Mouse (Mus musculus) embryonic facial prominence, embryonic 11.5 days (tissue): ENCODE data around the gene Rbm6. TPM values are rescaled to one million over a fixed set of nuclear protein-coding genes. Genes with fewer than 3 reads are reported as not detected.

Experiments
- ATAC-seq: fragments of 200-750 bp; cut with Nextera tagmentation; replicated peaks from 2 replicates; pipeline ENCODE4 v1.8.0; 2017; ENCODE audit warnings: low read depth; ENCODE audit not compliant: insufficient number of reproducible peaks, low FRiP score, low TSS enrichment
- DNase-seq: peaks from one replicate; pipeline ENCODE4 v3.0.0-alpha.2; 2015; ENCODE audit warnings: low spot score
- H3K27ac ChIP-seq: fragments of 300-500 bp; sonication (generic); replicated peaks from 2 replicates; pipeline ENCODE4 v1.5.1; 2014; ENCODE audit warnings: mild to moderate bottlenecking, low read depth, low read length, control low read depth
- H3K27me3 ChIP-seq: fragments of 300-500 bp; sonication (generic); 2 replicates; pipeline ENCODE4 v1.6.1; 2014; ENCODE audit warnings: mild to moderate bottlenecking, low read length, moderate library complexity, mixed read lengths; ENCODE audit not compliant: control insufficient read depth, insufficient read depth
- H3K36me3 ChIP-seq: fragments of 300-500 bp; sonication (generic); replicated peaks from 2 replicates; pipeline ENCODE4 v1.6.1; 2014; ENCODE audit warnings: low read depth, mild to moderate bottlenecking, low read length, moderate library complexity, mixed read lengths; ENCODE audit not compliant: control insufficient read depth, insufficient read depth
- H3K4me1 ChIP-seq: fragments of 300-500 bp; sonication (generic); 2 replicates; pipeline ENCODE4 v1.6.1; 2014; ENCODE audit warnings: low read length, mixed read lengths; ENCODE audit not compliant: control insufficient read depth, insufficient read depth
- H3K4me2 ChIP-seq: fragments of 300-500 bp; sonication (generic); 2 replicates; pipeline ENCODE4 v1.6.1; 2014; ENCODE audit warnings: low read depth, mild to moderate bottlenecking, control low read depth, low read length, moderate library complexity
- H3K4me3 ChIP-seq: fragments of 300-500 bp; sonication (generic); 2 replicates; pipeline ENCODE4 v1.5.1; 2014; ENCODE audit warnings: low read depth, low read length, control low read depth
- H3K9ac ChIP-seq: fragments of 300-500 bp; sonication (generic); replicated peaks from 2 replicates; pipeline ENCODE4 v1.6.1; 2014; ENCODE audit warnings: mild to moderate bottlenecking, control low read depth, low read length
- H3K9me3 ChIP-seq: fragments of 300-500 bp; sonication (generic); replicated peaks from 2 replicates; pipeline ENCODE4 v1.6.1; 2016; ENCODE audit warnings: mild to moderate bottlenecking, low read length, inconsistent platforms, mixed read lengths; ENCODE audit not compliant: control insufficient read depth
- WGBS: fragments of 180-500 bp; shearing (Covaris S2); extraction: QIAGEN DNeasy Blood & Tissue Kit; methylation state at CpG from one replicate; pipeline ENCODE4 v1.1.7; 2014; 5-methylcytosine and 5-hydroxymethylcytosine counted together
- polyA plus RNA-seq: library from polyadenylated mRNA; unstranded; fragments of >200 nt; fragmentation: Nextera tagmentation; extraction: Ambion mirVana; gene quantifications from 2 replicates; pipeline ENCODE4 v1.2.1, GENCODE M21; 2014

The Rbm6 gene
- polyA plus RNA-seq, 1 experiment from 2014 or later = 101 TPM

GRCm38 (mm10) chr9:107810985-107811384 is 62.1 kb downstream of the Rbm6 start:
- no peak overlapping the region for H3K4me3 ChIP-seq
- H3K9ac ChIP-seq = no peak overlapping the region
- H3K27me3 ChIP-seq = no peaks in the 10 kb centered on the region
- no peak overlapping the region for H3K4me2 ChIP-seq
- H3K27ac ChIP-seq = no peak overlapping the region
- 0 out of 2 replicates have a peak, but pooled peaks cover 2% of the 10 kb centered on the region for H3K36me3 ChIP-seq
- DNase-seq (no peak), ATAC-seq (no peak)
- H3K4me1 ChIP-seq = no peaks in the 10 kb centered on the region
- WGBS = 94% methylated on average over 2 of the region's 2 CpGs
- no peaks in the 10 kb centered on the region for H3K9me3 ChIP-seq

GRCm38 (mm10) chr9:107791714-107792113 is 81.3 kb downstream of the Rbm6 start:
- no peaks in the 10 kb centered on the region for H3K27me3 ChIP-seq
- ATAC-seq = no peak
- no peak overlapping the region for H3K9ac ChIP-seq
- no peaks in the 10 kb centered on the region for H3K4me1 ChIP-seq
- H3K27ac ChIP-seq = no peak overlapping the region
- WGBS = 89% methylated on average over 6 of the region's 6 CpGs
- peaks cover 3% of the 10 kb centered on the region; the same call in 1 of the 2 replicates for H3K36me3 ChIP-seq
- H3K9me3 ChIP-seq = no peaks in the 10 kb centered on the region
- no peak for DNase-seq
- H3K4me3 ChIP-seq = no peak overlapping the region
- no peak overlapping the region for H3K4me2 ChIP-seq

GRCm38 (mm10) chr9:107782536-107783203 is 90.4 kb downstream of the Rbm6 start:
- no peak overlapping the region for H3K4me3 ChIP-seq
- H3K36me3 ChIP-seq = peaks cover 14% of the 10 kb centered on the region
- H3K9me3 ChIP-seq = no peaks in the 10 kb centered on the region

GRCm38 (mm10) chr9:107776809-107777208 is 96.2 kb downstream of the Rbm6 start:
- H3K36me3 ChIP-seq = peaks cover 6% of the 10 kb centered on the region
- ATAC-seq (no peak), DNase-seq (no peak)
- H3K4me2 ChIP-seq = no peak overlapping the region
- H3K27ac ChIP-seq = no peak overlapping the region
- no peaks in the 10 kb centered on the region for H3K4me1 ChIP-seq
- H3K27me3 ChIP-seq = no peaks in the 10 kb centered on the region
- no peak overlapping the region for H3K9ac ChIP-seq
- H3K9me3 ChIP-seq = no peaks in the 10 kb centered on the region
- no peak overlapping the region for H3K4me3 ChIP-seq

More at GRCm38 (mm10) chr9:107782536-107783203, 90.4 kb downstream of the Rbm6 start:
- no peak overlapping the region for H3K27ac ChIP-seq
- ATAC-seq = no peak
- H3K4me2 ChIP-seq = no peak overlapping the region
- H3K27me3 ChIP-seq = no peaks in the 10 kb centered on the region
- no peaks in the 10 kb centered on the region for H3K4me1 ChIP-seq
- no peak overlapping the region for H3K9ac ChIP-seq
- 93% methylated on average over 11 of the region's 11 CpGs for WGBS
- no peak for DNase-seq

GRCm38 (mm10) chr9:107774411-107774810 is 98.6 kb downstream of the Rbm6 start:
- no peak overlapping the region for H3K4me2 ChIP-seq
- ATAC-seq (no peak), DNase-seq (no peak)
- H3K9me3 ChIP-seq = no peaks in the 10 kb centered on the region
- peaks cover 4% of the 10 kb centered on the region for H3K36me3 ChIP-seq
- no peaks in the 10 kb centered on the region for H3K27me3 ChIP-seq
- 91% methylated on average over 3 of the region's 3 CpGs for WGBS
- no peak overlapping the region for H3K27ac ChIP-seq
- H3K4me3 ChIP-seq = no peak overlapping the region
- H3K9ac ChIP-seq = no peak overlapping the region
- H3K4me1 ChIP-seq = no peaks in the 10 kb centered on the region

GRCm38 (mm10) chr9:107771782-107772181 is 101.3 kb downstream of the Rbm6 start:
- Histone ChIP-seq H3K9me3 (no peaks in the 10 kb centered on the region), H3K36me3 (peaks cover 11% of the 10 kb centered on the region), H3K4me1 (no peaks in the 10 kb centered on the region), H3K9ac (no peak overlapping the region), H3K4me2 (no peak overlapping the region), H3K4me3 (no peak overlapping the region), H3K27me3 (no peaks in the 10 kb centered on the region), H3K27ac (no peak overlapping the region)
- no peak for ATAC-seq
- no peak for DNase-seq
- 79% methylated on average over 2 of the region's 2 CpGs for WGBS

GRCm38 (mm10) chr9:107770374-107771290 is 102.4 kb downstream of the Rbm6 start, which contains the start of gene Rbm5:
Gene Rbm5 (minus strand): TSS chr9:107770996.
- Histone ChIP-seq H3K4me1 (no peaks in the 10 kb centered on the region), H3K9ac (peak within 1 kb of the TSS; percentile 98), H3K9me3 (no peaks in the 10 kb centered on the region), H3K36me3 (peaks cover 16% of the 10 kb centered on the region), H3K4me3 (peak within 1 kb of the TSS; percentile 99), H3K4me2 (peak within 1 kb of the TSS; percentile 60), H3K27me3 (no peaks in the 10 kb centered on the region), H3K27ac (peak within 1 kb of the TSS; percentile 72)
- under 1% methylated on average over 60 of the region's 60 CpGs for WGBS
- peak; percentile 100 for ATAC-seq
- DNase-seq = peak; percentile 96

- no peak for DNase-seq
- Histone ChIP-seq H3K27ac (peak overlapping the region; percentile 72), H3K27me3 (no peaks in the 10 kb centered on the region), H3K9ac (peak overlapping the region; percentile 98), H3K36me3 (peaks cover 20% of the 10 kb centered on the region), H3K4me3 (peak overlapping the region; percentile 99), H3K4me1 (no peaks in the 10 kb centered on the region), H3K4me2 (peak overlapping the region; percentile 60), H3K9me3 (no peaks in the 10 kb centered on the region)
- ATAC-seq = no peak
- 2% methylated on average over 9 of the region's 9 CpGs for WGBS
These were observed 103.0 kb downstream of the Rbm6 start for GRCm38 (mm10) chr9:107770037-107770373.
